Mouse (Mus musculus) midbrain, embryonic 11.5 days (tissue): ENCODE measurements at regions not wholly inside any gene's neighbourhood (a gene's known extent, or its start where the extent isn't known, plus 50 kb on each side); places are given as distances from the start of the nearest gene placed in this dataset.

ENCODE experiments used
- ATAC-seq: fragments of 200-750 bp; cut with Nextera tagmentation; 2 replicates; pipeline ENCODE4 v1.8.0; 2017; ENCODE audit warnings: moderate TSS enrichment, moderate library complexity; ENCODE audit not compliant: low FRiP score
- DNase-seq: peaks from one replicate; pipeline ENCODE4 v3.0.0; 2015; ENCODE audit warnings: low spot score; ENCODE audit errors: missing footprints
- H3K27ac ChIP-seq: fragments of 300-500 bp; sonication (generic); 2 replicates; pipeline ENCODE4 v1.5.1; 2014; ENCODE audit warnings: low read depth, low read length
- H3K27me3 ChIP-seq: fragments of 300-500 bp; sonication (generic); 2 replicates; pipeline ENCODE4 v1.6.1; 2014; ENCODE audit warnings: mild to moderate bottlenecking, low read length, moderate library complexity, mixed read lengths; ENCODE audit not compliant: control insufficient read depth, insufficient read depth
- H3K36me3 ChIP-seq: fragments of 300-500 bp; sonication (generic); 2 replicates; pipeline ENCODE4 v1.6.1; 2014; ENCODE audit warnings: mild to moderate bottlenecking, low read length, moderate library complexity, mixed read lengths; ENCODE audit not compliant: control insufficient read depth, insufficient read depth
- H3K4me1 ChIP-seq: fragments of 300-500 bp; sonication (generic); 2 replicates; pipeline ENCODE4 v1.6.1; 2014; ENCODE audit warnings: low read length; ENCODE audit not compliant: control insufficient read depth, insufficient read depth
- H3K4me2 ChIP-seq: fragments of 300-500 bp; sonication (generic); 2 replicates; pipeline ENCODE4 v1.6.1; 2014; ENCODE audit warnings: mild to moderate bottlenecking, moderate library complexity
- H3K4me3 ChIP-seq: fragments of 300-500 bp; sonication (generic); 2 replicates; pipeline ENCODE4 v1.5.1; 2014; ENCODE audit warnings: low read depth, low read length
- H3K9ac ChIP-seq: fragments of 300-500 bp; sonication (generic); 2 replicates; pipeline ENCODE4 v1.6.1; 2014; ENCODE audit warnings: low read length
- H3K9me3 ChIP-seq: fragments of 300-500 bp; sonication (generic); 2 replicates; pipeline ENCODE4 v1.6.1; 2016; ENCODE audit warnings: low read length; ENCODE audit not compliant: control insufficient read depth
- WGBS: fragments of 180-500 bp; shearing (Covaris S2); extraction: QIAGEN DNeasy Blood & Tissue Kit; methylation state at CpG from one replicate; pipeline ENCODE4 v1.1.7; 2014; 5-methylcytosine and 5-hydroxymethylcytosine counted together

DNA sequence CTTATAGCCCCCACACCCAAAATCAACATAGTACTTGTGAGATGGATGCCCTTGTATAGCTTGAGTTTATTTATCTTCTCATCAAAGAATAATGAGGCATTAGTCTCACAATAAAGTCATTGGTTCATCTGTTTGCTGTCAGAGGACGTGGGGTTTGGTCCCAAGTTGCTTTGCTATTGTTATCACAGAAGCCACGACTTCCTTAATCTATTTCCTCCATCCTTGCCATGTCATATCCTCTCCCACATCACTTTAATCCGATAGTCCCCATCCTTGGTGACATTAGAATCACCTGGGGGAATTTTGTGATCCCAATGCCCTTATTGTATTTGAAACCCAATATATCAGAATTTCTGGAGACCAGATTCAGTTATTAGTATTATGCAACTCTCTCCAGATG lies 246.8 kb downstream of the Kcnj2 start:
- ATAC-seq = no peak
- 62% methylated on average over 3 of the region's 3 CpGs for WGBS

DNA sequence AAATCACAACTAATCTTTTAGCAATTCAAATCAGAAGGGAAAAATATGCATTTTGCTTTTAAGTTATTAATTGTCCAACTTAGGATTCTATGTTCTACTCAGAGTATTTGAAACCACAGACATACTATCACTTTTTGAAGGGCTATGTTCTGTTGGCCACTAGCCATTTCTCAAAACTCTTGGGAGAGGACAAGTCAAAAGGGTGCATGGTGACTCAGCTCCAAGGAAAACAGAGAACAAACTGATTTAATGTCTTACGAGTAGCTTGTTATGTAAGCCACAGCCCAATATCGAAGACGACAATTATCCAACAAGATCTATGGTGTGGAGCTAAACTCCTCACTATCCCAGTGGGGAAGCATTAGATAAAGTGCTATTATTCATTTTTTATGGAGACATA lies 247.6 kb downstream of the Kcnj2 start:
- H3K4me2 ChIP-seq = no peak overlapping the region
- no peaks in the 10 kb centered on the region for H3K36me3 ChIP-seq
- no peaks in the 10 kb centered on the region; the same call in 1 of the 2 replicates for H3K4me1 ChIP-seq
- H3K9me3 ChIP-seq = no peaks in the 10 kb centered on the region
- H3K4me3 ChIP-seq = no peak overlapping the region
- H3K27ac ChIP-seq = no peak overlapping the region
- no peak overlapping the region for H3K9ac ChIP-seq
- H3K27me3 ChIP-seq = no peaks in the 10 kb centered on the region
- DNase-seq = no peak
- WGBS = 93% methylated on average over 3 of the region's 3 CpGs
- ATAC-seq = no peak

More for the DNA sequence above, 246.8 kb downstream of the Kcnj2 start:
- Histone ChIP-seq H3K9me3 (no peaks in the 10 kb centered on the region), H3K27me3 (no peaks in the 10 kb centered on the region), H3K27ac (no peak overlapping the region), H3K4me3 (no peak overlapping the region), H3K4me2 (no peak overlapping the region), H3K9ac (no peak overlapping the region), H3K36me3 (no peaks in the 10 kb centered on the region), H3K4me1 (no peaks in the 10 kb centered on the region; the same call in 1 of the 2 replicates)
- DNase-seq = no peak

- no peak for DNase-seq
- H3K27me3 ChIP-seq = no peaks in the 10 kb centered on the region
- H3K9ac ChIP-seq = no peak overlapping the region
- H3K36me3 ChIP-seq = no peaks in the 10 kb centered on the region
- no peaks in the 10 kb centered on the region; the same call in 1 of the 2 replicates for H3K4me1 ChIP-seq
- no peak overlapping the region for H3K27ac ChIP-seq
- H3K4me2 ChIP-seq = no peak overlapping the region
- no peak overlapping the region for H3K4me3 ChIP-seq
- no peaks in the 10 kb centered on the region for H3K9me3 ChIP-seq
- ATAC-seq = no peak
- 60% methylated on average over 5 of the region's 5 CpGs for WGBS
Measured at GRCm38 (mm10) chr11:111321576-111321975, 255.6 kb downstream of the Kcnj2 start.

DNA sequence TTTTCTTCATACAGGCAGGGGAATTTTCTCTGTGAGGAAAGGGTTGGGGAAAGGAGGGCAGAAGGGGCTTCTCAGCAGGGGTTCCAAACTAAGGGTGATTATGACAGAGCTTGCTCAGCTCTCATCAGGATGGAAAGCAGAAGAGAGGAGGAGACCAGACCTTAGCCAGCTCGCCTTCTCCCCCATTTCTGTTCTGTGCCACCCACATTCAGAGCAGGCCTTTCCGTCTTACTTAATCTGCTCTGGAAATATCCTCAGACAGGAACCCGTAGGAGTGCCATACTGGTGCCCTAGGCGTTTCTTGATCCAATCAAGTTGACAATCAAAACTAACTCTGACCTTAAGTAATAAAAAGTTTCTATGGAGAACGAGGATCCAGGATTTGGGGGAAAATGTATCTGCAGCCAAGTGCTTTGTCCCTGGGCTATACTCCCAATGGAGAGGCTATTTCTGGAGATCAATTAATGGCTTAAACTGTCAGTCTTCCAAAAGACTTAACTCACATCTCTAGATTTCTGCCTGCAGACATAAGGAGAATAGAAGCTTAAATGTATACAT lies 258.6 kb downstream of the Kcnj2 start:
- no peak for ATAC-seq

DNA sequence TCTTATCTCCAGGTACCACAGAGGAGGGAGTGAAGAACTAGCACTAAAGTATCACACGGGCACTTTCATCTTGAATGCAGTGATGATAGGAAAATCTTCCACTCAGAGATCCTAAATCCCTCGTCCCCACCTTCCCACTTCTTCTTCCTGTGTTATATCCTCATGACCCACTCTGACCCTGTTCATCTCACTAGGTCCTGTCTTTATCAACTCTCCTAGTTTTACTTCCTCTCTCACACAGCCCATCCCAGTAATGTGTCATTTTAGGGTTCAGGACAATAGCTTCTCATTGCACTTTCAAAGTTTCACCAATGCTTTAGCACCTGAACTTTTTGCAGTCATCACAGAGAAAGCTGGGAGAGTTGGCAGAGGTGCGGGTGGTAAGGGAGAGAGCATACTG lies 261.0 kb downstream of the Kcnj2 start:
- ATAC-seq = no peak
- H3K9ac ChIP-seq = no peak overlapping the region
- H3K9me3 ChIP-seq = no peaks in the 10 kb centered on the region
- WGBS = 82% methylated on average over 3 of the region's 3 CpGs
- no peak overlapping the region for H3K4me2 ChIP-seq
- no peak overlapping the region for H3K4me3 ChIP-seq
- DNase-seq = no peak
- H3K27ac ChIP-seq = no peak overlapping the region
- H3K36me3 ChIP-seq = no peaks in the 10 kb centered on the region
- no peaks in the 10 kb centered on the region for H3K4me1 ChIP-seq
- H3K27me3 ChIP-seq = no peaks in the 10 kb centered on the region

More for the DNA sequence above, 258.6 kb downstream of the Kcnj2 start:
- 74% methylated on average over 5 of the region's 5 CpGs for WGBS
- Histone ChIP-seq H3K4me2 (no peak overlapping the region), H3K4me1 (no peaks in the 10 kb centered on the region), H3K36me3 (no peaks in the 10 kb centered on the region), H3K9me3 (no peaks in the 10 kb centered on the region), H3K27me3 (no peaks in the 10 kb centered on the region), H3K27ac (no peak overlapping the region), H3K9ac (no peak overlapping the region), H3K4me3 (no peak overlapping the region)
- DNase-seq = no peak

DNA sequence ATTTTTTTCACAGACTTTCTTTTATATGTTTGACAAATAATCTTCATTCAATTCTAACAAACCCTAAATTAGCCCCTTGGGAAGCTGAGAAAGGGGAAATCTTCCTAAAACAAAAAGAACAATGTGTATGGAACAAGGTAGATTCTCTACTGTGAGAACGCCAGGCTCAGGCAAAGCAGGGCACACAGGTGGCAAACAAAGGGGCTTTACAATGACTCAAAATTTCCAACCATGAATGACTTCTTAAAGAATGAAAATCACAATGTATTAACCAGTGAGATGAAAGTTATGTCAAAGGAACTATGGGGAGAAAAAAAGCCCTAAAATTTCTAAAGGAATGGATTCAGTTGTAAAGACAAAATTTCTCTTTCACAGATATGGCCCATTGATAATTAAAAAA lies 262.3 kb downstream of the Kcnj2 start:
- Histone ChIP-seq H3K4me1 (no peaks in the 10 kb centered on the region), H3K9ac (no peak overlapping the region), H3K27me3 (no peaks in the 10 kb centered on the region), H3K9me3 (no peaks in the 10 kb centered on the region), H3K4me3 (no peak overlapping the region), H3K36me3 (no peaks in the 10 kb centered on the region), H3K4me2 (no peak overlapping the region), H3K27ac (no peak overlapping the region)
- ATAC-seq (no peak), DNase-seq (no peak)
- 71% methylated on average over 1 of the region's 1 CpGs for WGBS

GRCm38 (mm10) chr11:111331592-111331991 lies 265.6 kb downstream of the Kcnj2 start:
- ATAC-seq = no peak

GRCm38 (mm10) chr11:111333021-111333420 lies 267.1 kb downstream of the Kcnj2 start:
- DNase-seq = no peak
- H3K4me1 ChIP-seq = no peaks in the 10 kb centered on the region
- H3K9me3 ChIP-seq = no peaks in the 10 kb centered on the region
- WGBS = 78% methylated on average over 3 of the region's 3 CpGs
- no peak overlapping the region for H3K27ac ChIP-seq
- no peaks in the 10 kb centered on the region for H3K27me3 ChIP-seq
- no peak overlapping the region for H3K4me3 ChIP-seq
- no peak for ATAC-seq
- H3K36me3 ChIP-seq = no peaks in the 10 kb centered on the region
- H3K9ac ChIP-seq = no peak overlapping the region
- H3K4me2 ChIP-seq = no peak overlapping the region

More at GRCm38 (mm10) chr11:111331592-111331991, 265.6 kb downstream of the Kcnj2 start:
- no peaks in the 10 kb centered on the region for H3K27me3 ChIP-seq
- H3K9ac ChIP-seq = no peak overlapping the region
- H3K4me2 ChIP-seq = no peak overlapping the region
- H3K27ac ChIP-seq = no peak overlapping the region
- H3K9me3 ChIP-seq = no peaks in the 10 kb centered on the region
- no peak for DNase-seq
- H3K4me3 ChIP-seq = no peak overlapping the region
- no peaks in the 10 kb centered on the region for H3K36me3 ChIP-seq
- no peaks in the 10 kb centered on the region for H3K4me1 ChIP-seq

- Histone ChIP-seq H3K27me3 (no peaks in the 10 kb centered on the region), H3K36me3 (no peaks in the 10 kb centered on the region), H3K9me3 (no peaks in the 10 kb centered on the region), H3K9ac (no peak overlapping the region), H3K4me3 (no peak overlapping the region), H3K4me2 (no peak overlapping the region), H3K27ac (no peak overlapping the region), H3K4me1 (no peaks in the 10 kb centered on the region)
- ATAC-seq (no peak), DNase-seq (no peak)
- 8% methylated on average over 1 of the region's 1 CpGs for WGBS
Measured at GRCm38 (mm10) chr11:111347562-111347961, 281.6 kb downstream of the Kcnj2 start.
